Mouse (Mus musculus) embryonic facial prominence, embryonic 12.5 days (tissue): ENCODE data around the gene Wdfy4. TPM values are rescaled to one million over a fixed set of nuclear protein-coding genes. Genes with fewer than 3 reads are reported as not detected.

ENCODE experiments used
- ATAC-seq: fragments of 200-750 bp; cut with Nextera tagmentation; 2 replicates; pipeline ENCODE4 v1.8.0; 2017; ENCODE audit not compliant: insufficient number of reproducible peaks, insufficient read depth, low FRiP score, low TSS enrichment
- H3K27ac ChIP-seq: fragments of 300-500 bp; sonication (generic); 2 replicates; pipeline ENCODE4 v1.5.1; 2016; ENCODE audit warnings: mild to moderate bottlenecking
- H3K27me3 ChIP-seq: fragments of 300-500 bp; sonication (generic); 2 replicates; pipeline ENCODE4 v1.6.1; 2016; ENCODE audit warnings: mild to moderate bottlenecking, moderate library complexity
- H3K36me3 ChIP-seq: fragments of 300-500 bp; sonication (generic); 2 replicates; pipeline ENCODE4 v1.6.1; 2016; ENCODE audit warnings: mild to moderate bottlenecking
- H3K4me1 ChIP-seq: fragments of 300-500 bp; sonication (generic); 2 replicates; pipeline ENCODE4 v1.6.1; 2016
- H3K4me2 ChIP-seq: fragments of 300-500 bp; sonication (generic); replicated peaks from 2 replicates; pipeline ENCODE4 v1.6.1; 2016; ENCODE audit warnings: mild to moderate bottlenecking, moderate library complexity
- H3K4me3 ChIP-seq: fragments of 300-500 bp; sonication (generic); 2 replicates; pipeline ENCODE4 v1.5.1; 2016; ENCODE audit warnings: mild to moderate bottlenecking
- H3K9ac ChIP-seq: fragments of 300-500 bp; sonication (generic); 2 replicates; pipeline ENCODE4 v1.6.1; 2016; ENCODE audit warnings: mild to moderate bottlenecking, moderate library complexity
- H3K9me3 ChIP-seq: fragments of 300-500 bp; sonication (generic); 2 replicates; pipeline ENCODE4 v1.6.1; 2016; ENCODE audit warnings: mild to moderate bottlenecking, moderate library complexity
- WGBS: fragments of 180-500 bp; shearing (Covaris S2); methylation state at CpG from one replicate; pipeline ENCODE4 v1.1.7; 2016; 5-methylcytosine and 5-hydroxymethylcytosine counted together
- polyA plus RNA-seq: library from polyadenylated mRNA; unstranded; fragments of >200 nt; fragmentation: Nextera tagmentation; extraction: Ambion mirVana; gene quantifications from 2 replicates; pipeline ENCODE4 v1.2.1, GENCODE M21; 2016

Wdfy4 gene
- polyA plus RNA-seq, 1 experiment from 2014 or later = 0.22 TPM

DNA sequence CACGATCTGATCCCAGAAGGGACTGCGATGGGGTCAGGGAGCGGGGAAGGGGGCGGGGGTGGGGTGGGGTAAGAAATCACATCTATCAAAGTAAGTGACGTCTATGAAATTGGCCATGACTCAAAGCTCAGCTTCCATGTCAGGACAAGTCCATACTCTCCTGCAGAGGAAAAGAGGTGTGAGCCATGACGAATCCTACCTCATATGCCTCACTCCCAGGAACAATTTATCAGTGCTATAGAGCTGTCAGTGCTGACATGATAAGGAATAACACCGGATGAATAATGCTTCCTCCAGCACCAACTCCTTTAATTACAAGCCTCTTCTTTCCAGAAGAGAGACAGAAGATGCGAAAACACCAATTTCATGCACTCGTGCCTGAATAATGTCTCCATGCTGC, 117.6 kb downstream of the Wdfy4 start:
- Histone ChIP-seq H3K27me3 (no peaks in the 10 kb centered on the region), H3K9me3 (no peaks in the 10 kb centered on the region), H3K9ac (no peak overlapping the region), H3K4me2 (no peak overlapping the region), H3K4me1 (no peaks in the 10 kb centered on the region), H3K36me3 (no peaks in the 10 kb centered on the region), H3K4me3 (no peak overlapping the region), H3K27ac (no peak overlapping the region)
- WGBS = 84% methylated on average over 9 of the region's 9 CpGs
- ATAC-seq = no peak

DNA sequence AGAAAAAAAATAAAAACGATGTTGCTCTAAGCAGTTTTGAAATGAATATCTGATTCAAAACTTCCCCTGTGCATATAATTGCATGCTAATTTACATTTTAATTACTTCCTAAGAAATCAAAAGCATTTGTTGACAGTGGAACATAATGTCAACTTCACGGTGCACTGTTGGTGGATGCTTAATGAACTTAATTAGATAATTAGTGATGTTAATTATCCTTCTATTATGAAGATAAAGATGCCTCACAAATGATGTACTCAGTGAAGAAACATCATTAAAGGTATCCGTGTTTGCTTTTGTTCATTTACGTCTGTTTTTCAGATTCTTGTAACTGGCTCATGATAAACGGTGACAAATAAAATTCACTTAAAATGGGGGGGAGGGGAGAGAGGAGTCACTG, 122.3 kb downstream of the Wdfy4 start:
- Histone ChIP-seq H3K27ac (no peak overlapping the region), H3K4me2 (no peak overlapping the region), H3K4me1 (no peaks in the 10 kb centered on the region), H3K9ac (no peak overlapping the region), H3K9me3 (no peaks in the 10 kb centered on the region), H3K36me3 (no peaks in the 10 kb centered on the region), H3K4me3 (no peak overlapping the region), H3K27me3 (no peaks in the 10 kb centered on the region)
- no peak for ATAC-seq
- 67% methylated on average over 5 of the region's 5 CpGs for WGBS

DNA sequence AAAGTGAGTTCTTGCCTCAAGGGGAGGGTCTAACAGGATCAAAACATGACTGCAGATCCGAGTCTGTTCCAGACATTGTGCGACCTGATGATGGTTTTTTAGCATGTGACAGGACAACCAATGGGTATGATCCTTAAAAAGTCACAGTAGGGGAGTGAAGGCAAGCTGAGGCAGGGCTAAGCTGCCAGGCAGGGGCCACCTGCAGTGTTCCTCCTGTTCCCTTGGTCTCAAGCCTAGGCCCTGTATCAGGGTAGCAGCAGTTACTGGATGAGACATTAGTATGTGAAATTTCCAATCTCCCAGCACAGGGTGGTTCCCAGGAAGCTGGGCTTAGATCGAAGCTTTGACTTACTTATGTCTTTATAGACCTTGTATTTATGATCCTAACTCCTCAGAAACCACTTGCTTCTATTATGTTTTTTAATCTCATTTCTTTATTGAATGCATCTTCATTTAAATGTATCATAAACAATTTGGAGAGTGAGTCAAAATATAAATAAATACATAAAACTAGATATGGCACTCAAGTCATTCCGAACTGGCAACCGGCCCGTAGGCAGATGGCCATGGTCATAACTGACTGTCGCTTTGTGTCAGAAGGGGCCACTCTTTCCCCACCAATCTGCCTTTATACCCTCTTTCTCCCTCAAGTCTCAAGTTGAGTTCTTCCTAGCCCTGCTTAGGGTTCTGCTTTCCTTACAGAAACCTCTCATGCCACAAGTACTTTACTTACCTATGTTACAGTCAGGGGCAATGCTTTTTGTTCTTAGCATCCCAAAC, 126.2 kb downstream of the Wdfy4 start:
- Histone ChIP-seq H3K4me1 (no peaks in the 10 kb centered on the region), H3K4me3 (no peak overlapping the region), H3K27ac (no peak overlapping the region), H3K4me2 (no peak overlapping the region), H3K9ac (no peak overlapping the region), H3K27me3 (no peaks in the 10 kb centered on the region), H3K9me3 (no peaks in the 10 kb centered on the region), H3K36me3 (no peaks in the 10 kb centered on the region)
- 87% methylated on average over 7 of the region's 7 CpGs for WGBS
- ATAC-seq = no peak

DNA sequence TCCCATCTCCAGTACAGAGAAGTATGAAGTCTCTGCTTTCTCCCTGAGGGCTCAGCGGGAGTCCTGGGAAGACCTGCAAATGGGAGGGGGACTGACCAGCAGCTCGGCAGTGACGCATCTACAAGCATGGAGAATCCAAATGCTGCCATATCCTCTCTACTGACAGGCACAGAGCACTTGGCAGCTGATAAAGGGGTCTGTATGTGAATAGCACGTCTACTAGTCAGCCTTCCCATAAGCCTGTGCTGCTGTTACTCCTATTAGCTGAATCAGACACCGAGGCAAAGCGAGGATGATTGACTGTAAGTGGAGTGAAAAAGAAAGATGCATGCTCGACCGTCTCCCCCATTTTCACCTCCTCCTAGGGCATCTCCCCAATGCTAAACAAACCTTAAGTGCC, 131.9 kb downstream of the Wdfy4 start:
- Histone ChIP-seq H3K27me3 (no peaks in the 10 kb centered on the region), H3K4me1 (no peaks in the 10 kb centered on the region), H3K9ac (no peak overlapping the region), H3K36me3 (no peaks in the 10 kb centered on the region), H3K9me3 (no peaks in the 10 kb centered on the region), H3K4me3 (no peak overlapping the region), H3K4me2 (no peak overlapping the region), H3K27ac (no peak overlapping the region)
- ATAC-seq = no peak
- 64% methylated on average over 8 of the region's 8 CpGs for WGBS

DNA sequence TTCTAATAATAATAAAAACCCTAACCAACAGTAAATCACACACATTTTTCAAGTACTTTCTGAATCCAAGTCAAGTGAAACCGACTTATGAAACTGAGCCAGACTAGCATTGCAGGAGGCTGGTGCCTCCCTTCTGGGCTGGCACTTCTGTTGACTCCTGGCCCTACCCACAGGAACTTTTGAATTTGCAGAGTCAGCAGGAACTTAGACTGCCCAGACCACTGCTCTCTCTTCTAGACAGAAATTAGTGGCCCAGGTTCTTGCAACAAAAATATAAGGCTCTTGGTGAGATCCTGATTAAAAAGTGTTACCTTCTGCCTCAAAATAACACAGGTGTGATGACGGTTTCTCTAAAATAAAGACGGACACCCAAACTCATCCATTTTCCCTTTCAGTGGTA, 140.1 kb downstream of the Wdfy4 start:
- Histone ChIP-seq H3K27me3 (no peaks in the 10 kb centered on the region), H3K27ac (no peak overlapping the region), H3K36me3 (no peaks in the 10 kb centered on the region), H3K9ac (no peak overlapping the region), H3K4me2 (no peak overlapping the region), H3K9me3 (no peaks in the 10 kb centered on the region), H3K4me1 (no peaks in the 10 kb centered on the region), H3K4me3 (no peak overlapping the region)
- no peak for ATAC-seq
- WGBS = 91% methylated on average over 3 of the region's 3 CpGs

DNA sequence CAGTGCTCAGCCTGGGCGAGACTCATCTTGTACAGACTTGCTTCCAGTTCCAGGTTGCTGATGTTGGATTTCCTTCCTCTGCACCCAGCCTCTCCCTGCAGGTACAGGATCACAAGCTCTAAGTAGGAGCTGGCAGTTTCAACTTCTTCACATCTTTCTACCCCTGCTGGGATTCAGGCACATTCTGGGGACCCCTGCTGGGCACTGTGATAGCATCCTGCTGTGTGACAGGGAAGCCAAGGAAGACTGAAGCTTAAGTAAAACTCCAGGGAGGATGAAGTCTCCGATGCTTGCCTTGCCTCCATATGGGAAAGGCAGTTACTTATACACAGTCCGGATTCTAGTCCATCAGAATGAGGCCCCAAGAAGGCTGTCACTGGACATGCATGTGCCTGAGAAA, 148.5 kb downstream of the Wdfy4 start:
- Histone ChIP-seq H3K27me3 (peaks cover 3% of the 10 kb centered on the region; the same call in 1 of the 2 replicates), H3K9me3 (no peaks in the 10 kb centered on the region)
- no peak for ATAC-seq

DNA sequence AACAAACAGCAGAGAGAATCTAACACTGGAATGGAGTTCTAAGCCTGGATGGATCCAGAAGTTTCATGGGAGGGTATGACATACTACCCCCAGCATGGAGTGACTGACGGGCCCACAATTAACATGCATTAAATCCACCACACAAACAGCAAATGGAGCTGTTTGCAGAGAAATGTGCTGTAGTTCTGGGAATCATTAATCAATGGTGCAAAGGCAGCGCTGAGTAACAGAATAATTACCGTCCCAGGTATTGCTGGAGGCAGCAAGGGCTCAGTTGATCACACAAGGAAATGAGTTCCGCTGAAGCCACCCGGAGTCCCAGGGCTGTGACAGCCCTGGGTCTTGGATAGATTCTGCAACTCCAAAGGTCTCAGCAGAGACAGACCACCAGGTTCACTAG, 149.9 kb downstream of the Wdfy4 start:
- Histone ChIP-seq H3K9ac (no peak overlapping the region), H3K27me3 (peaks cover 3% of the 10 kb centered on the region; the same call in 1 of the 2 replicates), H3K4me3 (no peak overlapping the region), H3K27ac (no peak overlapping the region), H3K4me1 (no peaks in the 10 kb centered on the region), H3K9me3 (no peaks in the 10 kb centered on the region), H3K36me3 (no peaks in the 10 kb centered on the region), H3K4me2 (no peak overlapping the region)
- WGBS = 45% methylated on average over 5 of the region's 5 CpGs
- ATAC-seq = no peak

More for the DNA sequence above, 148.5 kb downstream of the Wdfy4 start:
- WGBS = 42% methylated on average over 3 of the region's 3 CpGs
- Histone ChIP-seq H3K4me3 (no peak overlapping the region), H3K4me1 (no peaks in the 10 kb centered on the region), H3K27ac (no peak overlapping the region), H3K9ac (no peak overlapping the region), H3K4me2 (no peak overlapping the region), H3K36me3 (no peaks in the 10 kb centered on the region)

DNA sequence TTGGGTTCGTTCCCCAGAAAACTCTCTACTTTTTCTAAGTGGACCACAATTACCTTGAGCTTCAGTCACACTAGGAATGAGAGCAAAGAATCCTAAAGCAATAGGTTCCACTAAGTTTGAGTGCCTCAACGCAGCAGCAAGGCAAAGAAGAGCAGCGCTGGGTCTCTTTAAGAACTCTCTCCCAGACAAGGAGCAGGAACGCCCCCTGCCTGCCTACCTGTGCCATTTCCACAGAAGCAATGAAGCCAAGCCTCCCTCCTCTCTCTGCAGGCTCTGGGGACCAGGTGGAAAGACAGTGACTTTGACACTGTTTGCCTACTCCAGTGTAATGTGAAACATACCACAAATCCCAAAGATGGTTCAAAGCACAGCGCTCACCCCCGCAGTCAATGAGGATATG, 151.9 kb downstream of the Wdfy4 start:
- Histone ChIP-seq H3K36me3 (no peaks in the 10 kb centered on the region), H3K27me3 (peaks cover 3% of the 10 kb centered on the region; the same call in 1 of the 2 replicates), H3K4me1 (no peaks in the 10 kb centered on the region), H3K4me3 (no peak overlapping the region), H3K27ac (no peak overlapping the region), H3K9me3 (no peaks in the 10 kb centered on the region), H3K9ac (no peak overlapping the region), H3K4me2 (no peak overlapping the region)
- 40% methylated on average over 6 of the region's 6 CpGs for WGBS
- no peak for ATAC-seq

DNA sequence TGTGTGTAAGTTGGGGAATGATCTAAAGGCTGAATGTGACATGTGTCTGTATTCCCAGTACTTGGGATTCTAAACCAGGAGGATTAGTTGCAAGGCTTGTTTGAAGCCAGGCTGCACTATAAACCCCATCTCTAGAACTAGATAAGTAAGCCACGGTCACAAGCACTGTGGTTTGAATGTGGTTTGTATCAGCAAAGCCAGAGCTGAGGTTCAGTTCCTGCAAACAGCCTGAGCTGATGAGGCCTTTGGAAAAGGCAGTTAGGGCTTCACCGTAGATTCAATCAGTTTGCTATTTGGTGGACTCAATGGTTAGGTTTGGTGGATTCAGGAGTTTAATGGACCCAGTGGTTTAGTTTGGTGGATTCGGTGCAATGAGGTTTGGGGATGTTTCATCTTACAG, 154.5 kb downstream of the Wdfy4 start:
- H3K27me3 ChIP-seq = no peaks in the 10 kb centered on the region
- H3K9me3 ChIP-seq = no peaks in the 10 kb centered on the region
- no peak overlapping the region for H3K4me3 ChIP-seq
- H3K36me3 ChIP-seq = no peaks in the 10 kb centered on the region
- ATAC-seq = no peak
- no peaks in the 10 kb centered on the region for H3K4me1 ChIP-seq
- no peak overlapping the region for H3K27ac ChIP-seq
- H3K9ac ChIP-seq = no peak overlapping the region
- no peak overlapping the region for H3K4me2 ChIP-seq
- whole genome bisulfite sequencing = 79% methylated on average over 3 of the region's 3 CpGs

DNA sequence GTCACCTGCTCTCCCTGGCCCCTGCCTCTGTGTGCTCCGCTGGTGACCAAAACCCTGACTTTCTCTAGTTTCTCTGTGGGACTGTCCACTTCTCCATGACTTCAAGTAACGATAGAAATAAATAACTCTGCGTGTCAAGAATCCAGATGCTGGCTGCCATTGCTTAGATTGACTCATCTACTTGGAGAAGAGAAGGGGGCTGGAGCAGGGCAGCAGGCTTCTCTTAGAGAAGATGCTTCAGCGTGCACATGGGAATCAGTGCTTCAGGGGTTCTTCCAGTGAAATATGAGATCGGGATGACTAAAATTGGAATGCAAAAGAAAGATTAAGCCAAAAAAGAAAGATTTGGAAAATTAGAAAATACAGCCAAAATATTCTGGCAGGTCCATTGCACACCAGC, 165.7 kb downstream of the Wdfy4 start:
- H3K4me2 ChIP-seq = no peak overlapping the region
- no peak for ATAC-seq
- H3K9me3 ChIP-seq = no peaks in the 10 kb centered on the region
- WGBS = 46% methylated on average over 5 of the region's 5 CpGs
- no peaks in the 10 kb centered on the region for H3K27me3 ChIP-seq
- H3K4me3 ChIP-seq = no peak overlapping the region
- H3K4me1 ChIP-seq = no peaks in the 10 kb centered on the region
- no peak overlapping the region for H3K27ac ChIP-seq
- no peak overlapping the region for H3K9ac ChIP-seq
- H3K36me3 ChIP-seq = no peaks in the 10 kb centered on the region

DNA sequence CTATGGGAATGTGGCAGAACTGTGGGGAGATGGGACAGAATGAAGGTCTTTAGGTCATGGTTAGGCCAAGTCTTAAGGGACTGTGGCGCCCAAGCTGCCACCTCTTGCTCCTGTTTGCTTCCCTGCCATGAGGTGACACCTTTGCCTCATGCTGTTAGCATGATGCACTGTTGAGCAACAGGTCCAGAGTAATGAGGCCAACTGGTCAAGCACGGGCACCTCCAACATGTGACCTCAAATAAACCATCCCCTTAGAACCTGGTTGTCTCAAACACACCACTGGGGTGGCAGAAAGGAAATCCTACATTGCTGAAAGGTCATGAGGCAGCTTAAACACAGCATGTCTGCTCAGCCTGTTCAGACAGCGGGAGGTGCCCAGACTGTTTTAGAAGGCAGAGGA, 166.3 kb downstream of the Wdfy4 start:
- WGBS = 78% methylated on average over 3 of the region's 3 CpGs
- no peak overlapping the region for H3K27ac ChIP-seq
- ATAC-seq = no peak

DNA sequence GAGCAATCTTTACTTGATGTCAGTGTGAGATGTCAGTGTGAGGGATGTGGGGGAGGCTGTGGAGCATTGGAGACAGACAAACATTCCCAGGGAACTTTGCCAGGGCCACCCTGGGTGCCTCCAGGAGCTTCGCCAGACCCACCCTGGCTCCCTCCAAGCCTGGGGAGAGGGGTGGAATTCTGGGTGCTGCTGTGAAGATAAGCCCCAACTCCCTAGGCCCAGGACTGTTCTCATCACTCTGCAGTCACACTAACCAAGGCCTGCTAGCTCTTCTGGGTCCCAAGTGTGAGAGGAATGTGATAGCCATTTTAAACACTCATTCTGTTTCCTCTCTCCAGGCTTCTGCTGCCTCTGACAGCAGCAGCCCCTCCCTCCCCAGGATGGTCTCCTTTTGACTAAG, 177.7 kb downstream of the Wdfy4 start:
- Histone ChIP-seq H3K4me2 (no peak overlapping the region), H3K4me3 (no peak overlapping the region), H3K4me1 (no peaks in the 10 kb centered on the region), H3K36me3 (no peaks in the 10 kb centered on the region), H3K9ac (no peak overlapping the region), H3K27me3 (no peaks in the 10 kb centered on the region), H3K27ac (no peak overlapping the region), H3K9me3 (peaks cover 4% of the 10 kb centered on the region; the same call in 1 of the 2 replicates)
- ATAC-seq = no peak
- 78% methylated on average over 1 of the region's 1 CpGs for WGBS

More for the DNA sequence above, 166.3 kb downstream of the Wdfy4 start:
- H3K9me3 ChIP-seq = no peaks in the 10 kb centered on the region
- no peaks in the 10 kb centered on the region for H3K27me3 ChIP-seq
- no peaks in the 10 kb centered on the region for H3K36me3 ChIP-seq
- no peak overlapping the region for H3K4me3 ChIP-seq
- H3K4me1 ChIP-seq = no peaks in the 10 kb centered on the region
- no peak overlapping the region for H3K4me2 ChIP-seq
- no peak overlapping the region for H3K9ac ChIP-seq
